Mouse (Mus musculus) spleen, adult 2 months (tissue): ENCODE measurements at regions not wholly inside any gene's neighbourhood (a gene's known extent, or its start where the extent isn't known, plus 50 kb on each side); places are given as distances from the start of the nearest gene placed in this dataset.
A peak's percentile ranks its signal among the peaks of the same experiment; 100 is the strongest.

Experiments
- DNase-seq, 2 experiments: peaks; one replicate each; pipeline versions ENCODE4 v3.0.0 to v3.0.0-alpha.2; 2012 to 2021; ENCODE audit warnings: low spot score in 2 of 2, low read depth in 1 of 2
- H3K27ac ChIP-seq: fragments of 200-500 bp; 2 replicates; pipeline ENCODE4 v1.5.1; 2012; ENCODE audit warnings: low read length, inconsistent platforms; ENCODE audit not compliant: insufficient read depth
- H3K27me3 ChIP-seq: fragments of 200-500 bp; 2 replicates; pipeline ENCODE4 v1.6.1; 2012; ENCODE audit warnings: mild to moderate bottlenecking, moderate library complexity, low read length, inconsistent platforms; ENCODE audit not compliant: control insufficient read depth, insufficient read depth
- H3K36me3 ChIP-seq: fragments of 200-500 bp; 2 replicates; pipeline ENCODE4 v1.6.1; 2012; ENCODE audit warnings: mild to moderate bottlenecking, low read length, inconsistent platforms; ENCODE audit not compliant: control insufficient read depth, insufficient read depth
- H3K4me1 ChIP-seq: fragments of 200-500 bp; 2 replicates; pipeline ENCODE4 v1.6.1; 2011; ENCODE audit warnings: inconsistent platforms; ENCODE audit not compliant: control insufficient read depth, insufficient read depth, insufficient read length
- H3K4me3 ChIP-seq: fragments of 200-500 bp; 2 replicates; pipeline ENCODE4 v1.5.1; 2011; ENCODE audit warnings: mild to moderate bottlenecking, inconsistent platforms; ENCODE audit not compliant: insufficient read depth, insufficient read length; ENCODE audit errors: extremely low read depth
- CTCF ChIP-seq: fragments of 200-500 bp; IDR thresholded peaks from 2 replicates; pipeline ENCODE4 v1.5.1; 2011; ENCODE audit warnings: mild to moderate bottlenecking, inconsistent platforms; ENCODE audit not compliant: insufficient read depth, insufficient read length, insufficient replicate concordance; ENCODE audit errors: extremely low read depth
- POLR2A ChIP-seq: fragments of 200-500 bp; IDR thresholded peaks from 2 replicates; pipeline ENCODE4 v1.6.1; 2011; ENCODE audit warnings: low read depth, low read length, inconsistent platforms
- WGBS: fragments of 180-500 bp; shearing (Covaris S2); methylation state at CpG from one replicate; pipeline ENCODE4 v1.1.7; 2018; 5-methylcytosine and 5-hydroxymethylcytosine counted together

DNA sequence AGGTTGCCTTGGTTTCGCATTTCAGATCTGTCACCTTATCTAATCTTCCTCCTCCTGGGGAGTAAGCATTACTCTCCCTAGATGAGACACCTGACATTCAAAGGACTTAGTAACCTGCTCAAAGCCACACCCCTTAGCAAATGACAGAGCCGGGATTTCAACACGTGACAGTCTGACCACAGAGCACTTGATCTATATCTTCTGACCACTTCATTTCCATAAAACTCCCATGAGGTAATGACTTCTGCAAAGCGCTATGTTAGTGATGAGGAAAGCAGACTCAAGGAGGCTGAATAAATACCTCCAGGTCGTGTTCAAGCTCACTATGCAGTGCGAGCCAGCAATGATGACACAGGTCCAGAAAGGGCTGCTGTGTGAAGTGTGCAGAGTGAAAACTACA lies 52.1 kb upstream of the Pgm2 start:
- WGBS = 31% methylated on average over 6 of the region's 6 CpGs
- no peaks in the 10 kb centered on the region for H3K36me3 ChIP-seq
- peak; percentile 67 to 92 for DNase-seq
- H3K4me3 ChIP-seq = no peak overlapping the region
- H3K27me3 ChIP-seq = no peaks in the 10 kb centered on the region
- no peak overlapping the region for H3K27ac ChIP-seq
- TF ChIP-seq CTCF (no peak), POLR2A (no peak)
- peaks cover 9% of the 10 kb centered on the region; the same call in 1 of the 2 replicates for H3K4me1 ChIP-seq
